Mouse (Mus musculus) kidney, adult 2 months (tissue): ENCODE results near the gene Slamf9.

Experiments used
- CTCF ChIP-seq: fragments of 200-500 bp; conservative IDR thresholded peaks from 2 replicates; pipeline ENCODE4 v1.5.1; 2011; ENCODE audit warnings: low read depth, mild to moderate bottlenecking, control low read depth, low read length, moderate library complexity, mixed read lengths; ENCODE audit not compliant: insufficient read depth, insufficient read length
- POLR2A ChIP-seq: fragments of 200-500 bp; IDR thresholded peaks from one replicate; pipeline ENCODE4 v1.6.1; 2011; ENCODE audit warnings: low read depth, low read length, control low read depth

GRCm38 (mm10) chr1:172472909-172473308 is 2.2 kb upstream of the Slamf9 start:
- TF ChIP-seq POLR2A: no peak
- no peak for TF ChIP-seq CTCF
